Mouse (Mus musculus): ENCODE data around the gene Mindy4. TPM values are rescaled to one million over a fixed set of nuclear protein-coding genes. Genes with fewer than 3 reads are reported as not detected.

The Mindy4 gene
- total RNA-seq, 2 experiments from 2014 or later: 2.0 to 5.7 TPM

- no peak for ATAC-seq (replicated peaks; ENCODE audit: poor library complexity)
These were observed 153.9 kb downstream of the Mindy4 start for GRCm38 (mm10) chr6:55356976-55357635.

- ATAC-seq (replicated peaks; ENCODE audit: poor library complexity): no peak
These were observed 154.5 kb downstream of the Mindy4 start for GRCm38 (mm10) chr6:55357636-55358031.

GRCm38 (mm10) chr6:55358731-55359143 is 155.6 kb downstream of the Mindy4 start:
- peak; percentile 82 for ATAC-seq (replicated peaks; ENCODE audit: poor library complexity)

- no peak for ATAC-seq (replicated peaks; ENCODE audit: poor library complexity)
These were observed 159.5 kb downstream of the Mindy4 start for GRCm38 (mm10) chr6:55362663-55363062.

GRCm38 (mm10) chr6:55367126-55367525 is 163.9 kb downstream of the Mindy4 start:
- peak; percentile 79 for ATAC-seq (replicated peaks; ENCODE audit: poor library complexity)

Other genes starting within 250 kb of the Mindy4 start
- 6.2 TPM in 2 replicates for gene Nod1, start 230.8 kb upstream of the Mindy4 start, total RNA-seq (2015)
- gene Nod1, start 230.8 kb upstream of the Mindy4 start, total RNA-seq (2017): 4.6 and 5.2 TPM in 2 replicates
- gene Ggct, start 210.4 kb upstream of the Mindy4 start, total RNA-seq (2015): 12.5 and 13.5 TPM in 2 replicates
- 25.1 and 31.1 TPM in 2 replicates for gene Ggct, start 210.4 kb upstream of the Mindy4 start, total RNA-seq (2017)
- gene Gars, start 165.4 kb upstream of the Mindy4 start, total RNA-seq (2015): 56.7 and 57.1 TPM in 2 replicates
- 118 and 130 TPM in 2 replicates for gene Gars, start 165.4 kb upstream of the Mindy4 start, total RNA-seq (2017)
- not detected in 2 replicates for gene Crhr2, start 70.4 kb upstream of the Mindy4 start, total RNA-seq (2015)
- gene Crhr2, start 70.4 kb upstream of the Mindy4 start, total RNA-seq (2017): not detected in 2 replicates
- gene Inmt, start 28.3 kb upstream of the Mindy4 start, total RNA-seq (2015): not detected in 2 replicates
- not detected in 2 replicates for gene Inmt, start 28.3 kb upstream of the Mindy4 start, total RNA-seq (2017)
- gene Aqp1, start 133.0 kb downstream of the Mindy4 start, total RNA-seq (2015): 15.4 and 24.8 TPM in 2 replicates
- 29.3 and 51.0 TPM in 2 replicates for gene Aqp1, start 133.0 kb downstream of the Mindy4 start, total RNA-seq (2017)
- not detected in 2 replicates for gene Ghrhr, start 172.9 kb downstream of the Mindy4 start, total RNA-seq (2015)
- not detected in 2 replicates for gene Ghrhr, start 172.9 kb downstream of the Mindy4 start, total RNA-seq (2017)
- gene Adcyap1r1, start 248.6 kb downstream of the Mindy4 start, total RNA-seq (2015): not detected in 2 replicates
- 0.08 TPM in 1 of 2 replicates, not detected in the other for gene Adcyap1r1, start 248.6 kb downstream of the Mindy4 start, total RNA-seq (2017)